Mouse (Mus musculus) CH12.LX (cell line): Measurements from ENCODE around the gene Ptprd. TPM values are rescaled to one million over a fixed set of nuclear protein-coding genes. Genes with fewer than 3 reads are reported as not detected.

ENCODE experiments used
- DNase-seq: peaks from one replicate; pipeline ENCODE4 v3.0.0-alpha.2; 2013; ENCODE audit errors: extremely low read depth
- H3K27ac ChIP-seq: 2 replicates; pipeline ENCODE4 v1.5.1; 2012; ENCODE audit warnings: low read depth, mild to moderate bottlenecking, control low read depth, moderate library complexity; ENCODE audit not compliant: insufficient read depth
- H3K27me3 ChIP-seq: replicated peaks from 2 replicates; pipeline ENCODE3; 2012; ENCODE audit warnings: inconsistent platforms
- H3K36me3 ChIP-seq, 2 experiments: replicated peaks in 1 of 2; 2 replicates each; pipeline versions ENCODE3 to v1.6.1; 2012; ENCODE audit warnings: inconsistent platforms in 1 of 2, low read length in 1 of 2, mild to moderate bottlenecking in 1 of 2, mixed read lengths in 1 of 2, moderate library complexity in 1 of 2; ENCODE audit not compliant: control insufficient read depth in 1 of 2, insufficient read depth in 1 of 2
- H3K4me1 ChIP-seq, 2 experiments: 2 replicates each; pipeline ENCODE4 v1.6.1; 2012; ENCODE audit warnings: inconsistent platforms in 1 of 2, moderate library complexity in 1 of 2; ENCODE audit not compliant: insufficient read depth in 2 of 2, control insufficient read depth in 1 of 2
- H3K4me2 ChIP-seq: 2 replicates; pipeline ENCODE4 v1.6.1; 2012; ENCODE audit warnings: low read depth, mild to moderate bottlenecking, control low read depth; ENCODE audit not compliant: poor library complexity, insufficient read depth, severe bottlenecking
- H3K4me3 ChIP-seq, 3 experiments: fragments of 150-350 bp in 1 of 3; sonication (generic) in 1 of 3; replicated peaks in 1 of 3; 2 replicates each; pipeline versions ENCODE3 to v1.5.1; 2011 to 2012; ENCODE audit warnings: low read depth in 2 of 3, low read length in 2 of 3, mild to moderate bottlenecking in 2 of 3, moderate library complexity in 2 of 3, control low read depth in 1 of 3, improper control_type of control experiment in 1 of 3, inconsistent platforms in 1 of 3, mixed read lengths in 1 of 3; ENCODE audit not compliant: poor library complexity in 1 of 3
- H3K79me2 ChIP-seq: replicated peaks from 2 replicates; pipeline ENCODE4 v1.6.1; 2012; ENCODE audit warnings: mild to moderate bottlenecking, moderate library complexity; ENCODE audit not compliant: control insufficient read depth, poor library complexity, insufficient read depth, severe bottlenecking; ENCODE audit errors: extremely low read depth
- H3K9ac ChIP-seq: 2 replicates; pipeline ENCODE4 v1.6.1; 2012; ENCODE audit warnings: low read depth, mild to moderate bottlenecking, control low read depth, moderate library complexity; ENCODE audit not compliant: insufficient read depth
- H3K9me3 ChIP-seq: replicated peaks from 2 replicates; pipeline ENCODE3; 2012; ENCODE audit warnings: low read length, inconsistent platforms, mixed read lengths
- CHD1 ChIP-seq: IDR thresholded peaks from 2 replicates; pipeline ENCODE4 v1.6.1; 2012; ENCODE audit warnings: low read depth, low read length, improper control_type of control experiment, inconsistent platforms
- CHD2 ChIP-seq: IDR thresholded peaks from 2 replicates; pipeline ENCODE4 v1.6.1; 2011; ENCODE audit warnings: low read length, improper control_type of control experiment
- E2F4 ChIP-seq: IDR thresholded peaks from 2 replicates; pipeline ENCODE4 v1.6.1; 2011; ENCODE audit warnings: low read depth, low read length, improper control_type of control experiment; ENCODE audit not compliant: insufficient replicate concordance
- ELF1 ChIP-seq: IDR thresholded peaks from 2 replicates; pipeline ENCODE4 v1.6.1; 2014; ENCODE audit warnings: low read depth, mild to moderate bottlenecking, inconsistent platforms, low read length, improper control_type of control experiment
- GABPA ChIP-seq: IDR thresholded peaks from 2 replicates; pipeline ENCODE4 v1.6.1; 2012; ENCODE audit warnings: low read depth, low read length, improper control_type of control experiment, inconsistent platforms; ENCODE audit not compliant: insufficient replicate concordance
- HCFC1 ChIP-seq: IDR thresholded peaks from 2 replicates; pipeline ENCODE4 v1.6.1; 2012; ENCODE audit warnings: low read depth, mild to moderate bottlenecking, inconsistent platforms, low read length, improper control_type of control experiment
- IRF4 ChIP-seq: IDR thresholded peaks from 2 replicates; pipeline ENCODE4 v1.6.1; 2014; ENCODE audit warnings: low read depth, mild to moderate bottlenecking, inconsistent platforms, low read length, improper control_type of control experiment
- JUND ChIP-seq: conservative IDR thresholded peaks from 2 replicates; pipeline ENCODE4 v1.6.1; 2011; ENCODE audit warnings: low read depth, low read length, improper control_type of control experiment
- MAFK ChIP-seq: IDR thresholded peaks from 2 replicates; pipeline ENCODE4 v1.6.1; 2011; ENCODE audit warnings: low read length, improper control_type of control experiment; ENCODE audit not compliant: insufficient replicate concordance
- MAZ ChIP-seq: IDR thresholded peaks from 2 replicates; pipeline ENCODE4 v1.6.1; 2012; ENCODE audit warnings: low read depth, mild to moderate bottlenecking, inconsistent platforms, low read length, improper control_type of control experiment, moderate library complexity
- MEF2A ChIP-seq: IDR thresholded peaks from 2 replicates; pipeline ENCODE4 v1.6.1; 2014; ENCODE audit warnings: low read depth, mild to moderate bottlenecking, inconsistent platforms, low read length, improper control_type of control experiment, borderline replicate concordance
- MXI1 ChIP-seq: IDR thresholded peaks from 2 replicates; pipeline ENCODE4 v1.6.1; 2011; ENCODE audit warnings: mild to moderate bottlenecking, low read depth, low read length, improper control_type of control experiment
- MYC ChIP-seq: IDR thresholded peaks from 2 replicates; pipeline ENCODE4 v1.6.1; 2011; ENCODE audit warnings: low read depth, mild to moderate bottlenecking, improper control_type of control experiment, low read length
- NELFE ChIP-seq: IDR thresholded peaks from 2 replicates; pipeline ENCODE4 v1.6.1; 2011; ENCODE audit warnings: low read depth, low read length, improper control_type of control experiment
- NRF1 ChIP-seq: IDR thresholded peaks from 2 replicates; pipeline ENCODE4 v1.6.1; 2014; ENCODE audit warnings: low read depth, mild to moderate bottlenecking, inconsistent platforms, low read length, improper control_type of control experiment, moderate library complexity
- PAX5 ChIP-seq: IDR thresholded peaks from 2 replicates; pipeline ENCODE4 v1.6.1; 2012; ENCODE audit warnings: low read length, inconsistent platforms, mixed read lengths
- POLR2AphosphoS2 ChIP-seq: IDR thresholded peaks from 2 replicates; pipeline ENCODE4 v1.6.1; 2011; ENCODE audit warnings: low read depth, low read length, improper control_type of control experiment
- RAD21 ChIP-seq: IDR thresholded peaks from 2 replicates; pipeline ENCODE4 v1.6.1; 2011; ENCODE audit warnings: low read depth, mild to moderate bottlenecking, low read length, improper control_type of control experiment, moderate library complexity
- RCOR1 ChIP-seq: conservative IDR thresholded peaks from 2 replicates; pipeline ENCODE4 v1.6.1; 2012; ENCODE audit warnings: low read depth, mild to moderate bottlenecking, inconsistent platforms, low read length, improper control_type of control experiment
- SMC3 ChIP-seq: IDR thresholded peaks from 2 replicates; pipeline ENCODE4 v1.6.1; 2011; ENCODE audit warnings: low read depth, low read length, improper control_type of control experiment
- USF2 ChIP-seq: conservative IDR thresholded peaks from 2 replicates; pipeline ENCODE4 v1.6.1; 2011; ENCODE audit warnings: low read depth, low read length, improper control_type of control experiment
- ZC3H11A ChIP-seq: IDR thresholded peaks from 2 replicates; pipeline ENCODE4 v1.6.1; 2012; ENCODE audit warnings: low read depth, mild to moderate bottlenecking, inconsistent platforms, low read length, improper control_type of control experiment
- ZKSCAN1 ChIP-seq: IDR thresholded peaks from 2 replicates; pipeline ENCODE4 v1.6.1; 2012; ENCODE audit warnings: low read depth, inconsistent platforms, low read length, improper control_type of control experiment, borderline replicate concordance
- ZMIZ1 ChIP-seq: IDR thresholded peaks from 2 replicates; pipeline ENCODE4 v1.6.1; 2012; ENCODE audit warnings: low read depth, mild to moderate bottlenecking, inconsistent platforms, low read length, improper control_type of control experiment
- ZNF384 ChIP-seq: IDR thresholded peaks from 2 replicates; pipeline ENCODE4 v1.6.1; 2012; ENCODE audit warnings: low read depth, low read length, improper control_type of control experiment, inconsistent platforms
- dilution Hi-C: fragments of 300-500 bp; cut with MboI; formaldehyde crosslinking; loops from 2 replicates; pipeline ENCODE4 v1.14.3; 2020; ENCODE audit warnings: low sequenced_read_pairs; ENCODE audit not compliant: extremely low pct_unique_long_range_greater_than_20kb, extremely low pct_ligation_motif_present
- in situ Hi-C: fragments of 300-500 bp; cut with MboI; formaldehyde crosslinking; loops from 3 replicates; pipeline ENCODE4 v1.14.3; 2019; ENCODE audit warnings: low sequenced_read_pairs, low pct_ligation_motif_present, low pct_unique_long_range_greater_than_20kb, mixed read lengths
- polyA plus RNA-seq: library from polyadenylated mRNA; unstranded; fragments of >175 nt; gene quantifications from 2 replicates; pipeline ENCODE4 v1.2.1, GENCODE M21; 2012; ENCODE audit warnings: low read depth; ENCODE audit not compliant: insufficient read length
- total RNA-seq, 2 experiments: library from RNA; depleted of rRNA; stranded (reverse); fragments of 300-350 nt in 1 of 2; fragments of >200 nt in 1 of 2; gene quantifications; 2 replicates each; pipeline ENCODE4 v1.2.3; 2012 to 2014

The Ptprd gene
- total and polyA plus RNA-seq, 3 experiments = not detected

DNA sequence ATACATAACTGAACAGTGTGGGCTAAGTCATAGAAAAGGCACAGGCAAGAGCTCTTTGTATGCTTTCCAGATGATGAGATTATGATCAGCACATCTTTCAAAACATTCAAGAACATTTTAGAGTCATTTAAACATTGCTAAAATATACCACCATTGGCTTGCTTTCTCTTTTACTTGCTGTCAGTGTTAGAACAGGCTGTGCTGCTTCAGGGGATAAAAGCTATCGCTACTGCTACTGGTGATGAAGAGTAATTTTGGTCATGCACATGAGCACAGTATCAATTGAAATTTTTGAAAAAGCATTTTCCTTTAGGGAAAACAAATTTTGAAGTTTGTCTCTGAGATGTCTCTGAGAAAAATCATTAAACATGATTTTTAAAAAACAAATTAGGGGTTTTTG is 1056.7 kb downstream of the Ptprd start:
- dilution Hi-C loops (no loop called here), in situ Hi-C loops (no loop called here)
- H3K4me1 ChIP-seq = no peaks in the 10 kb centered on the region

GRCm38 (mm10) chr4:77124852-77125251 is 1086.9 kb downstream of the Ptprd start:
- dilution Hi-C loops (no loop called here), in situ Hi-C loops (no loop called here)
- H3K27me3 ChIP-seq = no peaks in the 10 kb centered on the region
- H3K27ac ChIP-seq = no peak overlapping the region
- DNase-seq = no peak
- no peak overlapping the region for H3K4me3 ChIP-seq
- H3K4me1 ChIP-seq = no peaks in the 10 kb centered on the region
- no peaks in the 10 kb centered on the region for H3K79me2 ChIP-seq
- no peaks in the 10 kb centered on the region for H3K36me3 ChIP-seq
- H3K4me2 ChIP-seq = no peak overlapping the region
- no peak overlapping the region for H3K9ac ChIP-seq
- no peak for TF ChIP-seq CHD2
- no peak for TF ChIP-seq ZMIZ1
- TF ChIP-seq ZC3H11A = no peak
- no peak for TF ChIP-seq ELF1
- TF ChIP-seq USF2 = no peak
- TF ChIP-seq ZNF384 = no peak
- TF ChIP-seq NRF1 = no peak
- no peak for TF ChIP-seq MXI1
- TF ChIP-seq E2F4 = no peak
- TF ChIP-seq HCFC1 = no peak
- TF ChIP-seq NELFE = no peak
- no peak for TF ChIP-seq SMC3
- TF ChIP-seq RCOR1 = no peak
- peaks cover 16% of the 10 kb centered on the region for H3K9me3 ChIP-seq

More for the DNA sequence above, 1056.7 kb downstream of the Ptprd start:
- DNase-seq = no peak
- Histone ChIP-seq H3K9me3 (peaks cover 21% of the 10 kb centered on the region), H3K9ac (no peak overlapping the region), H3K4me2 (no peak overlapping the region), H3K36me3 (no peaks in the 10 kb centered on the region), H3K27me3 (no peaks in the 10 kb centered on the region), H3K4me3 (no peak overlapping the region), H3K27ac (no peak overlapping the region), H3K79me2 (no peaks in the 10 kb centered on the region)
- TF ChIP-seq MEF2A = no peak
- TF ChIP-seq ZKSCAN1 = no peak
- no peak for TF ChIP-seq JUND
- no peak for TF ChIP-seq RAD21
- no peak for TF ChIP-seq HCFC1
- TF ChIP-seq MYC = no peak
- no peak for TF ChIP-seq NRF1
- TF ChIP-seq MAZ = no peak
- no peak for TF ChIP-seq ELF1
- TF ChIP-seq GABPA = no peak
- no peak for TF ChIP-seq CHD1
- TF ChIP-seq E2F4 = no peak
- no peak for TF ChIP-seq IRF4
- TF ChIP-seq USF2 = no peak
- TF ChIP-seq MAFK = no peak
- TF ChIP-seq SMC3 = no peak
- no peak for TF ChIP-seq POLR2AphosphoS2
- TF ChIP-seq PAX5 = no peak
